Mouse (Mus musculus) G1E (cell line): ENCODE measurements at regions not wholly inside any gene's neighbourhood (a gene's known extent, or its start where the extent isn't known, plus 50 kb on each side); places are given as distances from the start of the nearest gene placed in this dataset.

ENCODE experiments used
- CTCF ChIP-seq: IDR thresholded peaks from 2 replicates; pipeline ENCODE4 v1.5.1; 2012; ENCODE audit warnings: low read depth, low read length, inconsistent platforms, mixed read lengths
- POLR2AphosphoS5 ChIP-seq: IDR thresholded peaks from 2 replicates; pipeline ENCODE4 v1.6.1; 2012; ENCODE audit warnings: low read depth, low read length, inconsistent platforms; ENCODE audit not compliant: insufficient replicate concordance
- TAL1 ChIP-seq: conservative IDR thresholded peaks from 2 replicates; pipeline ENCODE4 v1.6.1; 2012; ENCODE audit warnings: low read depth, low read length, inconsistent platforms, mixed read lengths

DNA sequence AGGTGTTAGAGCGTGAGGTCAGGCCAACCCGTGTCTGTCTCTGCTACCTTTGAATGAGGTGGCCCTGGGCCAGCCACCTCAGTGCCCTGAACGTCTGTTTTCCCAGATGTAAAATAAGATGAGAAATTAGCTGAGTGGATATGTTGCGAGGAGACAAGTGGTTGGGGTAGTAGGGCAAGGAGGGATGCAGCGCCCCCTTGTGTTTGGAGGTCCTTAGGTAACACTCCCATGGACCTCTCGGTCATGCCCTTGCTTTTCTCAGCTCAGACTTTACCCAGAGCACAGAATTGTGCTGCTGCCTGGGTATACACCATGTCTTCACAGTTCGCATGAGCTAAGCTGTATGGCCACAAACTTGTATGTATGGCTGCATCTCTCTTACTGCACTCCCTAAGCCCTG is 401.0 kb downstream of the Vrk1 start:
- TF ChIP-seq CTCF = no peak
- TF ChIP-seq POLR2AphosphoS5 = no peak
- no peak for TF ChIP-seq TAL1
